Mouse (Mus musculus) heart, adult 2 months (tissue): ENCODE measurements around the gene Cisd3.

Experiments used
- CTCF ChIP-seq: fragments of 200-600 bp; IDR thresholded peaks from 2 replicates; pipeline ENCODE4 v1.8.1; 2022; ENCODE audit warnings: antibody characterized with exemption, mild to moderate bottlenecking, moderate library complexity
- EP300 ChIP-seq: fragments of 200-500 bp; IDR thresholded peaks from 2 replicates; pipeline ENCODE4 v1.6.1; 2011; ENCODE audit warnings: low read depth, low read length, control low read depth; ENCODE audit not compliant: insufficient read depth
- POLR2A ChIP-seq: fragments of 200-500 bp; IDR thresholded peaks from 2 replicates; pipeline ENCODE4 v1.6.1; 2011; ENCODE audit warnings: mild to moderate bottlenecking, low read depth, low read length, control low read depth; ENCODE audit not compliant: insufficient read depth

- TF ChIP-seq CTCF (no peak), POLR2A (no peak), EP300 (no peak)
Observed at GRCm38 (mm10) chr11:97660734-97661647, 24.6 kb upstream of the Cisd3 start.
